Mouse (Mus musculus): ENCODE measurements at regions not wholly inside any gene's neighbourhood (a gene's known extent, or its start where the extent isn't known, plus 50 kb on each side); places are given as distances from the start of the nearest gene placed in this dataset.

DNA sequence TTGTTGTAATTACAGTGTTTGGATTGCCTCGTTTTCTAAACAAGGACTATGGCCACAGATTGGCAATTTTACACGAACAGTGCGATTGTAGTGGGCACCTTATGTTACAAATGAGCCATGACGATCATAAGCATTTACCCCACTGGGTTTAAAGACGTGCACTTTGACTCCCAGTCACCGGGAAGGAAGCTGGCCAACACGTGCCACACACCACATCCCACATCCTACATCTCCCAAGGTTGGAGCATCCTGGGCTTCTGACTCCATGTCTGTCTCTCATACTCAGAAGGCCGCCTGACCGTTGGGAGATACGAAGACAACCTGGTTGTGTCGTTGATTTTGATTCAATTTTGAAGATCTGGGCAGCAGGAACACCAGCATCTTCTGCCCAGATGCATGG is 159.8 kb upstream of the Tshz3 start:
- TF ChIP-seq CTCF (IDR thresholded peaks at IDR 0.05; ENCODE audit: borderline replicate concordance, insufficient read depth, low read length) = no peak
- no peak for TF ChIP-seq POLR2A (IDR thresholded peaks at IDR 0.05; ENCODE audit: low read depth, low read length)

All from embryonic fibroblast, embryonic 13.5 days (primary cell).